Mouse (Mus musculus) limb, embryonic 11.5 days (tissue): Measurements from ENCODE around the gene Fndc10. TPM values are rescaled to one million over a fixed set of nuclear protein-coding genes. Genes with fewer than 3 reads are reported as not detected.
"Not testable (repeated sequence)": the region's sequence is repeated elsewhere in the genome, so short reads cannot be mapped to it uniquely, and the experiment has no call there.

Experiments
- ATAC-seq: fragments of 200-750 bp; cut with Nextera tagmentation; 2 replicates; pipeline ENCODE4 v1.8.0; 2017; ENCODE audit warnings: low read depth; ENCODE audit not compliant: insufficient number of reproducible peaks, low FRiP score, low TSS enrichment
- DNase-seq: peaks from one replicate; pipeline ENCODE4 v3.0.0-alpha.2; 2015; ENCODE audit warnings: low spot score
- H3K27ac ChIP-seq: fragments of 300-500 bp; sonication (generic); replicated peaks from 2 replicates; pipeline ENCODE4 v1.5.1; 2014; ENCODE audit warnings: low read depth, mild to moderate bottlenecking, low read length
- H3K27me3 ChIP-seq: fragments of 300-500 bp; sonication (generic); 2 replicates; pipeline ENCODE4 v1.6.1; 2014; ENCODE audit warnings: mild to moderate bottlenecking, low read length, mixed read lengths; ENCODE audit not compliant: control insufficient read depth, insufficient read depth
- H3K36me3 ChIP-seq: fragments of 300-500 bp; sonication (generic); 2 replicates; pipeline ENCODE4 v1.6.1; 2014; ENCODE audit warnings: mild to moderate bottlenecking, low read length, moderate library complexity, mixed read lengths; ENCODE audit not compliant: control insufficient read depth, insufficient read depth
- H3K4me1 ChIP-seq: fragments of 300-500 bp; sonication (generic); 2 replicates; pipeline ENCODE4 v1.6.1; 2014; ENCODE audit warnings: low read length, mixed read lengths; ENCODE audit not compliant: control insufficient read depth, insufficient read depth
- H3K4me2 ChIP-seq: fragments of 300-500 bp; sonication (generic); 2 replicates; pipeline ENCODE4 v1.6.1; 2014; ENCODE audit warnings: low read depth, mild to moderate bottlenecking, moderate library complexity; ENCODE audit not compliant: severe bottlenecking
- H3K4me3 ChIP-seq: fragments of 300-500 bp; sonication (generic); 2 replicates; pipeline ENCODE4 v1.5.1; 2014; ENCODE audit warnings: low read depth, low read length
- H3K9ac ChIP-seq: fragments of 300-500 bp; sonication (generic); 2 replicates; pipeline ENCODE4 v1.6.1; 2014; ENCODE audit warnings: mild to moderate bottlenecking, low read length
- H3K9me3 ChIP-seq: fragments of 300-500 bp; sonication (generic); 2 replicates; pipeline ENCODE4 v1.6.1; 2016; ENCODE audit warnings: low read length; ENCODE audit not compliant: control insufficient read depth
- WGBS: fragments of 180-500 bp; shearing (Covaris S2); extraction: QIAGEN DNeasy Blood & Tissue Kit; methylation state at CpG from one replicate; pipeline ENCODE4 v1.1.7; 2014; 5-methylcytosine and 5-hydroxymethylcytosine counted together
- polyA plus RNA-seq: library from polyadenylated mRNA; unstranded; fragments of >200 nt; fragmentation: Nextera tagmentation; extraction: Ambion mirVana; gene quantifications from 2 replicates; pipeline ENCODE4 v1.2.1, GENCODE M21; 2014

Gene Fndc10
- polyA plus RNA-seq, 1 experiment from 2014 or later, result 2.0 TPM

- not testable (repeated sequence) for H3K9me3 ChIP-seq, H3K27me3 ChIP-seq, H3K27ac ChIP-seq, H3K4me3 ChIP-seq, H3K36me3 ChIP-seq, DNase-seq, H3K4me2 ChIP-seq, H3K4me1 ChIP-seq, ATAC-seq, H3K9ac ChIP-seq
- 62% methylated on average over 4 of the region's 4 CpGs for WGBS
Measured at GRCm38 (mm10) chr4:155670236-155670635, 23.9 kb upstream of the Fndc10 start.

- H3K4me3 ChIP-seq, result no peak overlapping the region
- no peaks in the 10 kb centered on the region for H3K36me3 ChIP-seq
- 66% methylated on average over 2 of the region's 2 CpGs for WGBS
- H3K4me1 ChIP-seq, result peaks cover 5% of the 10 kb centered on the region; the same call in 1 of the 2 replicates
- H3K4me2 ChIP-seq, result no peak overlapping the region
- H3K27me3 ChIP-seq, result no peaks in the 10 kb centered on the region
- no peak for ATAC-seq
- no peaks in the 10 kb centered on the region for H3K9me3 ChIP-seq
- no peak overlapping the region for H3K27ac ChIP-seq
- DNase-seq, result no peak
- H3K9ac ChIP-seq, result no peak overlapping the region
Measured at GRCm38 (mm10) chr4:155672082-155672481, 22.1 kb upstream of the Fndc10 start.

GRCm38 (mm10) chr4:155675991-155676390, 18.2 kb upstream of the Fndc10 start:
- WGBS, result 93% methylated on average over 2 of the region's 2 CpGs
- H3K4me3 ChIP-seq, result no peak overlapping the region
- no peaks in the 10 kb centered on the region for H3K4me1 ChIP-seq
- H3K9me3 ChIP-seq, result no peaks in the 10 kb centered on the region
- DNase-seq, result no peak
- H3K27me3 ChIP-seq, result no peaks in the 10 kb centered on the region
- no peak overlapping the region for H3K27ac ChIP-seq
- H3K9ac ChIP-seq, result no peak overlapping the region
- no peak overlapping the region for H3K4me2 ChIP-seq
- no peaks in the 10 kb centered on the region for H3K36me3 ChIP-seq
- ATAC-seq, result no peak

- 87% methylated on average over 16 of the region's 19 CpGs for WGBS
- not testable (repeated sequence) for H3K4me1 ChIP-seq, H3K27me3 ChIP-seq, H3K4me2 ChIP-seq, H3K9ac ChIP-seq, ATAC-seq, H3K27ac ChIP-seq, H3K4me3 ChIP-seq, H3K9me3 ChIP-seq, DNase-seq, H3K36me3 ChIP-seq
Measured at GRCm38 (mm10) chr4:155683670-155684277, 10.4 kb upstream of the Fndc10 start.

DNA sequence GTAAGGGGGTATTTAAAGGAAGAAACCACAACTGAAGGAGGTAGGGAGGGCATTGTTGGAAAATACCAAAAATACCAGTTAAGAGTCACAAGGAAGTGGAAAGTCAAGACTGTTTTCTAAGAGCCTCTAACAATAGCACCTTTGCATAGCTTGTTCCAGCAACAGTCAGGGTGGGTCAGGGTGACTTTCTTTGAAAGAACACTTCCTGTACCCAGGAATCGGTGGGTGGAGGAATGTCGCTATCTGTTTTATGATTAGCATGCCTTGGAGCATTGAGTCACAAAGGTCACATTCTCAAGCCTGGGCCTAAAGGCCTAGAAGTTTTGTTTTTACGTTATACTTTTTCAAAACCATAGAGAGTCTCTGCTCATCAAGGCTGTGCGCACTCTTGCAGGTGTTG, 6.4 kb upstream of the Fndc10 start:
- H3K9me3 ChIP-seq, ATAC-seq, H3K27ac ChIP-seq, H3K27me3 ChIP-seq, H3K36me3 ChIP-seq, H3K4me3 ChIP-seq, DNase-seq, H3K4me2 ChIP-seq, H3K9ac ChIP-seq, H3K4me1 ChIP-seq: not testable (repeated sequence)
- WGBS, result 83% methylated on average over 4 of the region's 4 CpGs

DNA sequence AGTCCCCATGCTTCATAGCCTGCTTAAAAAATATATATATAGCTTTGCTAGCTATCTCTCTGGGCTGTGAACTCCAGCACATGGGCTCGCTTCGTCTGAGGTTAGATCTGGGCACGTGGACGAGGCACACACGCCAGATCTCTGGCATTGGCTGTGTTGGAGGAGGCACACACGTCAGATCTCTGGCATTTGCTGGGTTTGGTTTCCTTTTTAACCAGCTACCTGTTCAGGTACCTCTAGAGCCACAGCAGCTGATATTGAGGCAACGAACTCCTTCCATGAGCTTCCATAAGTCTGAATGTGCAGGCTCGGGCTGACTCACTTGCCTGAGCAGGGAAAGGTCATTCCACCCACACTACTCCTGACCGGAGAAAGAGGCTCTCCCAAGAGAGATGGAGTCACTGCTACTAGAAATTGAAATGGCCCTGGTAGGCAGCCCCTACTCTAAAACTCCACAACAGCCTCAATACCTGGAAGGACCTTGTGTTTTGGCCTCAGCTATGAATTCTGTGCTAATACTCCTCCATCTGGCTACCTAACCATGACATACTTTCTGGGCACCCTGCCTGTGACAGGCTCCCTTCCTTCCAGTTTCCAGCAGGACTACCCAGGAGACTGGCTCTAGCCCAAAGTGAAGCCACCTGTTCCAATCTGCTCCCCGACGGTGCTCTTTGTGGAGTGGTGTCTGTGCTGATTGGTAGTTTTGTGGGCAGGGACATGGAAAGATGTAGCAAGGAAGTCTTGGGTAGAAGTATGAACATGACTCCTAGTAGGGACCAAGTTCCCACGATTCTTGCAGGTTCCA, 3.4 kb upstream of the Fndc10 start:
- Histone ChIP-seq H3K36me3 (no peaks in the 10 kb centered on the region), H3K4me1 (peaks cover 5% of the 10 kb centered on the region; the same call in 1 of the 2 replicates), H3K27ac (no peak overlapping the region), H3K4me2 (no peak overlapping the region), H3K4me3 (no peak overlapping the region), H3K9ac (no peak overlapping the region), H3K27me3 (peaks cover 7% of the 10 kb centered on the region; the same call in 1 of the 2 replicates), H3K9me3 (no peaks in the 10 kb centered on the region)
- ATAC-seq (no peak), DNase-seq (no peak)
- WGBS, result 83% methylated on average over 12 of the region's 12 CpGs

DNA sequence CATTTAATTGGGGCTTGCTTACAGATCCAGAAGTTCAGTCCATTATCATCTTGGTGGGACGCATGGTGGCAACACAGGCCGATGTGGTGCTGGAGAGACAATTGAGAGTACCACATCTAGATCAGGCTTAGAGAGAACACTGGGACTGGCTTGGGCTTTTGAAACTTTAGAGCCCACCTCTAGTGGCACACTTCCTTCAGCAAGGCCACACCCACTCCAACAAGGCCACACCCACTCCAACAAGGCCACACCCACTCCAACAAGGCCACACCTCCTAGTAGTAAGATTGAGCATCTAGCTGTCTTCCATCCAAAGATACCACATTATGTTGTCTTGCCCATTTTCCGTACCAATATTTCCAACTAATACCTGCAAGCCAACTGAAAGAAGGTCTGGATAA, 1.7 kb upstream of the Fndc10 start:
- Histone ChIP-seq H3K27me3 (peaks cover 7% of the 10 kb centered on the region; the same call in 1 of the 2 replicates), H3K27ac (no peak overlapping the region), H3K9ac (no peak overlapping the region), H3K4me2 (no peak overlapping the region), H3K36me3 (no peaks in the 10 kb centered on the region), H3K4me3 (no peak overlapping the region), H3K9me3 (no peaks in the 10 kb centered on the region), H3K4me1 (peaks cover 5% of the 10 kb centered on the region; the same call in 1 of the 2 replicates)
- no peak for DNase-seq
- WGBS, result 95% methylated on average over 3 of the region's 3 CpGs
- ATAC-seq, result no peak

GRCm38 (mm10) chr4:155694482-155695401, 600 bp downstream of the Fndc10 start:
- Histone ChIP-seq H3K36me3 (no peaks in the 10 kb centered on the region), H3K27ac (peak overlapping the region; percentile 21; the same call in 1 of the 2 replicates), H3K4me3 (peak overlapping the region; percentile 71), H3K27me3 (peaks cover 7% of the 10 kb centered on the region; the same call in 1 of the 2 replicates), H3K4me2 (peak overlapping the region; percentile 95), H3K9ac (peak overlapping the region; percentile 68), H3K9me3 (no peaks in the 10 kb centered on the region), H3K4me1 (peaks cover 5% of the 10 kb centered on the region; the same call in 1 of the 2 replicates)
- ATAC-seq (peak; percentile 49; the same call in 1 of the 2 replicates), DNase-seq (peak; percentile 68)
- WGBS, result under 1% methylated on average over 86 of the region's 92 CpGs
